Mouse (Mus musculus) adipocyte (in vitro differentiated cells): ENCODE measurements at regions not wholly inside any gene's neighbourhood (a gene's known extent, or its start where the extent isn't known, plus 50 kb on each side); places are given as distances from the start of the nearest gene placed in this dataset.

Source experiments
- DNase-seq: peaks from one replicate; pipeline ENCODE4 v3.0.0-alpha.2; 2016; ENCODE audit warnings: low spot score

- peak; percentile 93 for DNase-seq
These were observed 2175.4 kb downstream of the 9330182O14Rik start for GRCm38 (mm10) chr15:42309586-42309985.

DNA sequence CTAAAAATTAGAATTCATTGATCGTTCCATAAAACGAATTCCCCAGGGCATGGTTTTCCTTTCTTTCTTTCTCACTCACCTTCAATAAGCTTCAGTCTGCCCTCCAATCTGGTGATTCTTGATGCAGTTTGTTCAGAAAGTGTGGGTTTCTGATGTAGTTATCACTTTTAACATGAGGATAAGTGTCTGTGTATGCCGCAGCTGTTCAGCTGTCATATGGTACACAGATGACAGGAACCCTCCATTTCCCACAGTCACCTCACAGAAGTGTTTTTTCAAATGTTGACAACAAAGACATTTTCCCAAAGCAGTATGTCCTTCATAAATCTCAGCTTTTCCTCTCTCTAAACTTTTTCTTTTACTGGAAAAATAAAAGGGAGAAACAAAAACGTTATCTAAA, 2177.0 kb downstream of the 9330182O14Rik start:
- DNase-seq, result no peak

DNA sequence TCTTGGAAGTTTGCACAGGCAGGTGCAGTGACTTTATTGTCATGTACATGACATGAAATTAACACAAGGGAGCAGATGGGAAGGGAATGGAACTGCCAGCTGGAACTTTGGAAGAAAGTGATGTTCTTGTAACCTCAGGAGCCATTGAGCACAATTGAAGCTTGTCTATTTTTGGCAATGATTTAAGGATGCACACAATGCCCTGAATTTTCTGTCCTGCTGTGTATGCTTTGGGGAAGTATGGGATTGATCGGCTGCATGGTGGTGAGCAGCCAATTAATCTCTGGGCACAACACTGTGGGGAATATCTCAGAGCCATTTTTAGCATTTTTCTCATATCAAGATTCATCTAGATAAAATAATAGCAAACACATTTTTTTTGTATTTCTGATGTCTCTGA, 2186.2 kb downstream of the 9330182O14Rik start:
- no peak for DNase-seq

- DNase-seq, result no peak
These were observed 2188.8 kb downstream of the 9330182O14Rik start for GRCm38 (mm10) chr15:42322940-42323339.

DNA sequence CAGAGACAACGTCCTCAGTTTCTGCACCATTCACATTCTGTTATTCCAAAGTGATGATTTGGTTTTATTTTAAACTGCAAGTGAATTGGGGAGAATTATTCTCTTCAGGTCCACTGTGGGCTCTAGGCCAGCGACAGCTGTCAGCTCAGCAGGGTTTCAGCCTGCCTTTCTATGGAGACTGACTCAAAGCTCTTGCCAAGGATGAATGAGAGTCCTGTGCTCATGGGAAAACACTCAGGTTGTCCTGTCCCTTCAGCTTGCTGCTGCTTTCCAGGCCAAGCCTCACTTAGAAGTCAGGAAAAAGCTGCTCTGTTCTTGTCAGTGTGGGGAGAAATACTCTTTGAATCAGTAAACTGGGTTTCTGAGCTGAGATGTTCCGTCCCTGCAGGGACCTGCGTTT, 2191.1 kb downstream of the 9330182O14Rik start:
- no peak for DNase-seq

- DNase-seq, result peak; percentile 44
These were observed 2194.4 kb downstream of the 9330182O14Rik start for GRCm38 (mm10) chr15:42328535-42328934.

- peak; percentile 95 for DNase-seq
These were observed 2195.6 kb downstream of the 9330182O14Rik start for GRCm38 (mm10) chr15:42329742-42330141.

DNA sequence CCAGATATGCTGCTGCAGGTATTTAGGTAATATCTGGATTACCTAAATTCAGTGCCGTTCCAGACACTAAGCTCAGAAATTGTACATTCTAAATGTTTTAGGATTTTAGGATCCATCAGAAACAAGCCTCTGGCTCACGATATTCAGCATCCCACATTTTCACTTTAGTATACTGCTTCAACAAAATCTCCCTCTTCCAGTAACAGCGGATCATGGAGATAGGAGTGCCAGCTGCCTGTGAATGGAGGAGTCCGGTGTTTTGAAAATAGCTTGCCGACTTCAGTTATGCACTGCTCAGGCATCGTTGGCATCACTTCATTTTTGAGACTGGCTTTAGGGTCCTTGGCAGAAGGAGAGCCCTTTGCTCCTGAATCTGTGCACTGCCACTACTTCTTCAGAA, 2199.5 kb downstream of the 9330182O14Rik start:
- DNase-seq, result no peak

DNA sequence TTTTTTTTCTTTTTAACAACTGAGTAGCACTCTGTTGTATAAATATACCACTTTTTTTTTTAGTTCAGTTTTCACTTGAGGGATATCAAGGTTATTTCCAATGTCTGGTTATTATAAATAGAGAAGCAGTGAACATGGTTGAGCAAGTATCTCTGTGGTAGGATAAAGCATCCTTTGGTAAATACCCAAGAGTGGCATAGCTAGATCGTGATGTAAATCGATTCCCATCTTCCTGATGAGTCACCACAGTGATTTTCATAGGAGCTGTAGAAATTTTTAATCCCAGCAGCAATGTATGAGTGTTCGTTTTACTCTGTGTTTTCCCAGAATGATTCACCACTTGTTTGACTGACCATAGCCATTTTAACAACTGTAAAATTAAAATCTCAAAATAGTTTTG, 2212.0 kb downstream of the 9330182O14Rik start:
- no peak for DNase-seq

- DNase-seq, result no peak
These were observed 2227.7 kb downstream of the 9330182O14Rik start for GRCm38 (mm10) chr15:42361871-42362270.

DNA sequence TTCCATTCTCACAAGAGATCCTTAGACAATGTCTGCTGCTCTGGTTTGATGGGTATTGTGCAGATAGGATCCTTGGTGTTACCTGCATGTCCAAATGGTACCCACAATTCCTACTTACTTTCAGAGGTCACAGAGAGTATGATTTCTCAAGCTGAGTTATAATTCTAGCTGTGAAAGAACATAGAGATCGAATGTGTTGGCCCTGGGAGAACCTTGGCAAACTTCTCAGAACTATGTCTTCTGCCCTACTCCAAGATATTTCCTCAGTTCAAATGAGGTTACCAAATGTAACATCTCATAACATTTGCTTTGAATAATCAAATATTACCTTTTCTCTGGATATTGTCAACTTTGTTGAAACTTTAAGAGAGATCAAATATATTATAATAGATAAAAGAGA, 2230.8 kb downstream of the 9330182O14Rik start:
- DNase-seq, result peak; percentile 65

GRCm38 (mm10) chr15:42366796-42367195, 2232.6 kb downstream of the 9330182O14Rik start:
- DNase-seq, result peak; percentile 72

- DNase-seq, result no peak
These were observed 2235.4 kb downstream of the 9330182O14Rik start for GRCm38 (mm10) chr15:42369603-42370002.

DNA sequence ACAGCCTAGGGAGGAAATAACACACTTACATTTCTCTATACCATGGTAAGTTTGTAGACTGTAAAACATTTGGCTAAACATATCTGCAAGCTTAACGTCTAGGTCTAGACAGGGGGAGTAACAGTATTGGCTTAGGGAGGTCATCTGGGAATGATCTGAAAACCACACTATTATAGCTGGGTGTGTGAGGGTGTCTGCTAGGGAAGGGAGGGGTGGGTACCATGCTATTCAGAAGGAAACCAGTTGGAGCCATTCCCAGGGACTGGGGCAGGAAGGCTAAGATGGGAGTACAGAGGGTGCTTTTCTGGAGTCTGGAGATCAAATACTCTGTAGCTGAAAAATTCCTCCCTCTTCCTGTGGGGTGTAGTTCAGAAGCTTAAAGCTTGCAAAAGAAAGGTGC, 2235.9 kb downstream of the 9330182O14Rik start:
- no peak for DNase-seq

GRCm38 (mm10) chr15:42372704-42373286, 2238.6 kb downstream of the 9330182O14Rik start:
- DNase-seq, result no peak
